Mouse (Mus musculus) brain, adult 2 months (tissue): ENCODE data around the gene Trak1.

Experiments used
- DNase-seq: peaks from one replicate; pipeline ENCODE4 v3.0.0; 2011; ENCODE audit warnings: low read depth, low spot score

The Trak1 gene

GRCm38 (mm10) chr9:121297171-121298064 is at the start of gene Trak1:
Trak1 (plus strand) TSS chr9:121297502.
- peak; percentile 79 for DNase-seq

DNA sequence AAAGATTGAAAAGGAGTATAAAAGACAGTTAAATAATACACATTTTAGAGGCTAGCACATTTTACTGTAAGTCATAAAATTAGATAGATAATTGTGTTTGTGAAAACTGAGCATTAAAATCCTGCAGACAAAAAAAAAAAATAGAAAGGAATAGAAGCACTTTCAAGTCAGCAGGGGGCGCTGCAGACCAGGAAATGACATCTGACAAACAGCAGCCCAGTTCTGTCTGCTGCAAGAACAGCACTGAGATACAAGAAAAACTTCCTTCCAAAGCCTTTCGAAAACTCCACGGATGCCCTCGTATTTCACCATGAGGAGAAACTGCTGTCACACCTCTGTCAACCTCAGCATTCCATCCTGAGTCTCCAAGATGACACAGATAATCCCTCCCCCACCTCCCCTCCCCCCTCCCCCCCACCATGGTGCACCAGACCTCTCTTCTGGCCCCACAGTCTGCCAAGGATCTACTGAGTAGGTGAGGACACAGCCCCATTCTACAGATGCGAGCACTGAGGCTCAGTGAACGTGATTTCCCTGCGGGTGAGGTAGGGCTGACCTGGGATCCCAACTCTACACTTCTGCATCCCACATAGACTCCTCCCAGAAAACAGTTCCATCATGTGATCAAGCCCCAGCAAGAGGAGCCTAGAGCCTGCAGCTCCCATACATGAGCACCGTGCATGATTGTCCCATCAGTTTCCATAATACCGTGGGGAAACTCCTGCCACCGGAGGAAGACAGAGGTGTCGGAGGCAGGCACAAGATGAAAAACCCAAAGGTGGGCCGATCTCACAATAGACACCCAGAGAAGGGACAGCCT is 49.1 kb upstream of the Trak1 start:
- DNase-seq = peak; percentile 93

- peak; percentile 34 for DNase-seq
Observed at GRCm38 (mm10) chr9:121249805-121250204, 47.5 kb upstream of the Trak1 start.

GRCm38 (mm10) chr9:121250854-121251253 is 46.4 kb upstream of the Trak1 start:
- no peak for DNase-seq

GRCm38 (mm10) chr9:121253983-121254382 is 43.3 kb upstream of the Trak1 start:
- DNase-seq = peak; percentile 53

- DNase-seq = no peak
Observed at GRCm38 (mm10) chr9:121254761-121255160, 42.5 kb upstream of the Trak1 start.

GRCm38 (mm10) chr9:121257106-121257505 is 40.2 kb upstream of the Trak1 start:
- DNase-seq = no peak

DNA sequence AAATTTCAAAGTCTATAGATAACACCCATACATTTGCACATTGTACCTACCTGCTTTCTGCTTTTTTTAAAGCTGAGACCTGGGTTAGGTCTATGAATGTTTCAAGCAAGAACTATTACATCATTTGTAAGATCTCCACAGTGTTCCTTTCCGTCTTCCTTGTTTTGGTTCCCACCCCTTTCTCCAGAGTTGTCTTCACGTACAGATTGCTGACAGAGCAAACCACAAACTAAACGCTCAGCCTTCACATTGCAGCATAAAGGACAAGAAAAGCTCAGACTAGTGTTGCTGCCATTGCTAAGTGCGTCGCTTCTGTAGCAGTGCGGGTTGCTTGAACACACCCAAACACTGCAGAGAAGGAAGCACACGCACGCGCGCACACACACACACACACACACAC is 32.0 kb upstream of the Trak1 start:
- DNase-seq = no peak

DNA sequence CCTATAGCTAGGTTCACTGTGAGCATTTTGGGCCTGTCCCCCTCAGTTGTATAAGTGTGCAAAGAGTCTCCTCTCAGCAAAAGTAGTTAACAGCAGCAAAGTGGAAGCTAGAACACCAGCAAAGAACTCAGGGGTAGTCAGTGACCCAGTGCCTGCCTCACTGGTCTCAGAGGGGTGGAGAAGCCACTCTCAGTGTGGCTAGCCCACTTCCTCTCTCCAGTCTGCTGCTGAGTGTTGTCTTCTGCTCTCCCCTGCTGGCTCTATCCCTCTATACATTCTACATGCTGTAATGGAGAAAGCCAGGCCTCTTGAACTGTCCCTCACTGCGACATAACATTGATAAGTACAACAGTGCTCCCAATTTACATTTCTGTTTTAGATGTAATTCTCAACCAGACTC is 26.2 kb upstream of the Trak1 start:
- no peak for DNase-seq

GRCm38 (mm10) chr9:121271561-121271960 is 25.7 kb upstream of the Trak1 start:
- no peak for DNase-seq

GRCm38 (mm10) chr9:121276745-121277117 is 20.6 kb upstream of the Trak1 start:
- no peak for DNase-seq

GRCm38 (mm10) chr9:121277118-121278060 is 19.9 kb upstream of the Trak1 start, which contains the start of gene Ulk4:
Ulk4 (minus strand) TSS chr9:121277197.
- DNase-seq = peak; percentile 97

- no peak for DNase-seq
Observed at GRCm38 (mm10) chr9:121279216-121279615, 18.1 kb upstream of the Trak1 start.

GRCm38 (mm10) chr9:121281891-121282290 is 15.4 kb upstream of the Trak1 start:
- DNase-seq = no peak

- DNase-seq = peak; percentile 63
Observed at GRCm38 (mm10) chr9:121283620-121284185, 13.6 kb upstream of the Trak1 start.

- DNase-seq = no peak
Observed at GRCm38 (mm10) chr9:121284422-121284821, 12.9 kb upstream of the Trak1 start.

GRCm38 (mm10) chr9:121285341-121286324 is 11.7 kb upstream of the Trak1 start:
- DNase-seq = peak; percentile 83

DNA sequence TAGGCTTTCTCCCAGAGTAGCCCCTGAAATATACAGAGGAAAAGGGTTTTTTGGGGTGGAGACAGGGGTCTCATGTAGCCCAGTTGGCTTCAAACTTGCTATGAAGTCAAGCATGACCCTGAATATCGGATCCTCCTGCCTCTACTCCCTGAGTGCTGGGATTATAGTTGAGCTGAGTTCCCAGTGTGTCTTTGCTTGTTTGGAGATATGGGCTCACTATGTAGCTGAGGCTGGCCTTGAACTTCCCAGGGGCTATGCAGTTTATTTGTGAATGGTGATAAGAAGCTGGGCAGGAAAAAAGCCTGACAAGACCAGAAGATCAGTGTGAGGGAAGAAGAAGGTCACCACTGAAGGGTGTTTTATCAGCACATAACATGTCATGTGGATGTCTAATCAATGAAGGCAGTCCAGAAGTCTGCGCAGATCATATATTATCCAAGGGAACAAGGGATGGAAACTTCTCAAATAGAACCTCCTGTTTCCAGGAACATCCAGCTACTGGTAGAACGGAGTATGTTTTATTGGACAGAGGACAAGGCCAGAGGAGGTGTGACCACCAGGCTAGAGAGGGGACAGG is 10.9 kb upstream of the Trak1 start:
- DNase-seq = no peak

DNA sequence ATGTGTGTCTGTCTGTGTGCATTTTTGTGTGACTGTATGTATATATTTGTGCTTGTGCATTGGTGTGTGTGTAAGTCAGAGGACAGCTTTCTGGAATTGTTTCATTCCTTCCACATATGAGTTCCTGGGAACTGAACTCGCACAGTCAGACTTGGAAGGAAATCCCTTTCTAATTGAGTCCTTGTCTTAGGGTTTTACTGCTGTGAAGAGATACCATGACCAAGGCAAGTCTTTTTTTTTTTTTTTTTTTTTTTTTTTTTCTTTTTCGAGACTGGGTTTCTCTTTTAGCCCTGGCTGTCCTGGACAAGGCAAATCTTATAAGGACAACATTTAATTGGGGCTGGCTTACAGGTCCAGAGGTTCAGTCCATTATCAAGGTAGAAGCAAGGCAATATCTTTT is 6.0 kb upstream of the Trak1 start:
- DNase-seq = no peak
